Mouse (Mus musculus): Measurements from ENCODE around the gene Aspscr1.
A peak's percentile ranks its signal among the peaks of the same experiment; 100 is the strongest.

The Aspscr1 gene

DNA sequence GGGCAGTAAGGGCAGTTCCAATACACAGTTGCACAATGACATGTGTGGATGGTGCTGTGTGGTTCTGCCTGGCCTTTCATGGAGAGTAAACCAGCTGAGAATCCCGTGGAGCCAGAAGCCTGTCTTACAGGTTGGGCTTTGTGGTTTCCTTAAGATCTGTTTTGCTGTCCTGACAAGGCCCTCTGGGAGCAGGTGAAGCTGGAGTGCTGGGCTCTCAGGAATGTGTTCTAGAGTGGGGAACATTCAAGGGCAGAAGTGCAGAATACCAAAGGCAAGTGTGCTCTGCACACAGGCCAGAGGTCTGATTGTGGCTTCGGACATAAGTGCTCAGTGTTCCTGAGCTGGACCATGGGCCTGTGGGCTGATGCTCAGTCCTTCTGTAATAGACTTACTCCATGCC is 11.9 kb downstream of the Aspscr1 start:
- DNase-seq: no peak

GRCm38 (mm10) chr11:120686650-120687272 is 14.0 kb downstream of the Aspscr1 start:
- DNase-seq: no peak

DNA sequence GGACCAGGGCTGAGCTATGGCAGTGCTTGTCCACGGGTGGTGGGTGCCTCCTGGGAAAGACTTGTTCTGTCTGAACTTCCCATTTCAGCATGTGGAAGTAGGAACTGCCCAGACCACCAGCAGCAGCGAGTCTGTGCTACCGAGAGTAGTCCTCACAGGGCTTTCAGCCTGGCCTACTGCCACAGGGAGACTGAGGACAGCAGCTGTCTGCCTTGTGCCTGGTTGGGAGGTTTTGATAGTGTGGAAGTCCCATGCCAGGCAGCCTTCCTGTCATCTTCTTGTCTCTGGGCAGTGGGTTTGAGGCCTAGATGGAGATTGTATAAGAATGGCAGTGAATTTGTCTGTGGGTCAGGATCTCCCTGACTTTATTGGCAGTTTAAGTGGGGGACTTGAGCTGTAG is 16.6 kb downstream of the Aspscr1 start:
- no peak for DNase-seq

DNA sequence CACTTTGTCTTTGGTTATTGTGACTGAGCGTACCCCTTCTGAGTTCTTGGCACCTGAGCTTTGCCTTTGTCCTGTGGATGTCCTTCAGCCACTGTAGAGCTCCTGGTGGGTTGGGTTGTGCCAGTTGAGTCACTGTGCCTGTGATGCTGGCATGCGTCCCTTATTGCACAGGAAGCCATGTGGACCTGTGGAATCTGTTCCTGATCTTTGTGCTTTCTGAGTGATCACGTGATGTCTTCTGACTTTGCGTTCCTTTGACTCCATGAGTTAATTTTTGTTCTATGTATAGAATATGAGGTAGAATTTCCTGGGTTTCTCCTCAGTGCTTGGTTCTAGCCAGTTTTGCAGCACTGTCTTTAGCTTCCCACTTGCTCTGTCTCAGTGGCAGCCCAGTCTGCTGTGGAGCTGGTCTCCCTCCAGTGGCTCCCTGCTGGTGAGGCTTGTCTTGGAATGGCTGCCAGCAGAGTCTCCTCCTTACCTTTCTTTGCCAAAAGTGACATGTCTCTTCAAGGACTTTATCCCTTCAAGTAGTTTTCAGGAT is 19.8 kb downstream of the Aspscr1 start:
- DNase-seq: no peak

DNA sequence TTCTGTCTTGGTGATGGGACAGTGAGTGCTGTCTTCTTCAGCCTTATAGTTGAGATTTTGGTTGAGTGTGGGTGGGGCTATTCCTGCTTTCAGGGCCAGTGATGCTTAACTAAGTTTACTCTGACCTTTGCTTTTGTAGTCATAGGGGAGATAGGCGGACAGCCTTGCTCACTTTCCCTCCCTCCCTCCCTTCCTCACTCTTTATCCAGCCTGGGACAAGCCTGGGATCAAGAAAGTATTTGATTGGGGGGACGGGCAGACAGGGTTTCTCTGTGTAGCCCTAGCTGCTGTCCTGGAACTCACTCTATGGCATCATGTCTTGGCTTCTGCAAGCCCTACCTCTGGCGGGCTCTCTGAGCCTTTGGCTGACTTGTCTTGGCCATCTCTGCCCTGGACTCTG is 20.7 kb downstream of the Aspscr1 start:
- no peak for DNase-seq

DNA sequence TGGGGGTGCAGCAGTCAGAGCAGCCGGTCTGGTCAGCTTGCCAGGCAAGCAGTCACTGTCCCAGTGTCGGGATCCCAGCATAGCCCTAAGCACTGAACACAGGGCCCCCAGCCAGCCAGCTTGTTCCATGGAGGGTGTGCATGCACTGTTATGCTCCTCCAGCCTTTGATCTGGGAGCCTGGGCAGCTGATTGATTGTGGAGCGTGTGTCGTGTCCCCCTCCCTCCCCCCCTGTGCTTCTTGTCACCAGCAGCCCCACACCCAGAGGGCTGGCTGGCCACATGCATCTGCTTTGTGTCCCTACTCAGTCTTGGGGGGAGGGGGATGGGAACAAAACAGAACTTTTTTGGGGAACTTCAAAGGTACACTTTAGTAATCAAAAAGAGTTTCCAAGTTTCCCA is 22.4 kb downstream of the Aspscr1 start:
- no peak for DNase-seq

DNA sequence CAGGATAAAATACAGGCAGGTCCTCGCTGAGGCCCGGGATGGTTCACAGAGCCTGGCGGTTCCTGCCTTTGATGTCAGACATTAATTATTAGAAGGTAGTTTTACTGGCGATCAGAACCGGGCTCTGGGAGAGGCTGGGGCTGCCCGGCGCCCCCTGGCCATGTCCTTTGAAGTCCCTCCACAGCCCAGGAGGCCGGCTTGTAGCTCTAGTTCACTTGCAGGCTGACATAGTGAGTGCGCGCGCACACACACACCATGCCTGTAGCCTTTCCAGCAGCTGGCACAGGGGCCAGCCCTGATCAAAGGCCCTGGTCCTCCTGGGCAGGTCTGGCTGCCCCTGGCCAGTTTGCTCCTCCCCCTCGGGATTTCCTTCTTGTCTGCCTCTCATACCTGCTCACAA is 22.9 kb downstream of the Aspscr1 start:
- DNase-seq: peak; percentile 72

- no peak for DNase-seq
Measured at GRCm38 (mm10) chr11:120696568-120696967, 23.8 kb downstream of the Aspscr1 start.

DNA sequence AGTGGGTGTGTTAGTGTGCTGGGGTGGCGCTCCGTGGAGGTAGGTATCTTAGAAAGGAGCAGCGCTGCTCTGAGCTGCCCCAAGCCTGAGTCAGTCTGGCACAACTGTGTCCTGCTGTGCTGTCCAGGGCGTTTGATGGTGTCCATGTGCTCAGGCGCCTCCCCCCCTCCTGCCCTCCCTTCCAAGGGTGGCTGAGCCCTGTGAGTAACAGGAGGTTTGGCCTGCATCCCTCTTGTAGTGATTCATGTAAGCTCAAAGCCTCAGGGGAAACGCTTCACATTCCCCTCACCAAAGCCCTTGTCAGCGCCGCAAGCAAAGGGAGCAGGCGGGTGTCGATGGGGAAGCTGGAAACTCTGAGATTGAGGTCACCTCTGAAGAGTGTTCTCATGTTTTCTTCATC is 25.0 kb downstream of the Aspscr1 start:
- DNase-seq: peak; percentile 58

DNA sequence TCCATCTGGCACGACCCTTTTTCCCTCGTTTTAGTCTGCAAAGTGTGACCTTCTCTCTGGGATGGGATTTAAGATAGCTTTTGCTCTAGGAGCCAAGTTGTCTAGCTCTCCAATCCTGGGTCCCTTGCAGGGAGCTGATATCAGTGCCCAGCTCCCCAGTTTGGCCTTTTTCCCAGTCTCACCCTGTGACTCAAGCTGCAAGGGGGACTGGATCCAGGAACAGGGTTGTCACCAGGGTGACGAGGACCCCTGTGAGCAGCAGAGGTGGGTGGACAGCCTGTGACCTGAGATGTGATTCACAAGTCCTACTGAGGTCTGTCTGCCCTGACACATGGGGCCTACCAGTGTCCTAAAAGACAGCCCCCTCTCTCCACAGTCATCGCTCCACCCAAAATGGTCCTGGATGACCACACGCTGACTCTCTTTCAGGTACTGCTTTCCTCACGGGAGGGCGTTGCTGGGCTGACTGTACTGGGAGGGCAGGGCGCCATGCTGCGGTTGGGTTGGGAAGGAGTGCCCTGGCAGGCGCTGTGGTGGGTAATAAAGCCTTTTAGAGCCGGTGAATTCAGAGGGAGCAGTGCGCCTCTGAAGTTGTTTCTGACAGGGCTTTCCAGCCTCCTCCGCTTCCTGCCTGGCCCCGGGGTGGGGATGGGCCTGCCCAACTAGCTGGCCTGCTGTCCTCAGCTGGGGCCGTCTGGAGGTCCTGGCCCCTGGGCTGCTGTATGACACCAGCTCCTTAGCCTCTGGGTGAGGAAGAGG is 31.1 kb downstream of the Aspscr1 start:
- no peak for DNase-seq

DNA sequence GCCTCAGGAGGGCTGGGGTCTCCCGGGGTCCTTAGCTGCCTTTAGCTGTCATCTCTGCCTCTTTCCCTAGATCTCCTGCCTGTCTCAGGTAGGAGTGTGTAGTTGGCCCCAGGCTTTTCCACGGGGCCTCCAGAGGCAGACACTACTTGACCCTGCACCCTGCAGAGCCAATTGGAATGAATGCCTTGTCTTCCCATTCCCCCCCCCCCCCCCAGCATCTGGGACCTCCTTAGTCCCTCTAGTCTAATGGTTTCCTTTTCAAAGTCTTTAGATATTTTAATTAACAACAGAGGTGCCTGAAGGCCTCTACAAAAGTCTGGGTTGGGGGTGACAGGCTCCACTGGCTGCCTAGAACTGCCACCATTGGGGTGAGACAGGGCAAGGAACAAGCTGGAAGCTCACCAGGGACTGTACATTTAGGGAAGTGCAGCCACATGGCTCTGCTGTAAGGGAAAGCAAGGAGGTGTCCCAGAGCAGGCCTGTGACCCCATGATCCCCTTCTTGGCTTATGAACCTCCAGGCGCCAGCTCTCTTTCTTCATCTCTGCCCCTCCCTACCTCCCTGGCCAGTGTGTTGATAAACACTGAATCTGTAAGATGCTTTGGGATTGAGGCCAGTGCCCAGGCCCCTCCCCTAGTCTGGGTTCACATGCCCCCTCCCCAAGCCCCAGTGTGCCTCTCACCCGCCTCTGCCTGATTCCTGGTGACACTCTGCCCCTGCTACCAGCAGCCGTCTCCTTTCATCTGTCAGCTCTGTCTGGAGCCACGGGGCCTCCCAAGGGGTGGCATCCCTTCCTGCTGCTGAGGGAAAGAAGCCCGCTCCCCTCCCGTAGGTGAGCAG is 31.9 kb downstream of the Aspscr1 start:
- DNase-seq: peak; percentile 8

DNA sequence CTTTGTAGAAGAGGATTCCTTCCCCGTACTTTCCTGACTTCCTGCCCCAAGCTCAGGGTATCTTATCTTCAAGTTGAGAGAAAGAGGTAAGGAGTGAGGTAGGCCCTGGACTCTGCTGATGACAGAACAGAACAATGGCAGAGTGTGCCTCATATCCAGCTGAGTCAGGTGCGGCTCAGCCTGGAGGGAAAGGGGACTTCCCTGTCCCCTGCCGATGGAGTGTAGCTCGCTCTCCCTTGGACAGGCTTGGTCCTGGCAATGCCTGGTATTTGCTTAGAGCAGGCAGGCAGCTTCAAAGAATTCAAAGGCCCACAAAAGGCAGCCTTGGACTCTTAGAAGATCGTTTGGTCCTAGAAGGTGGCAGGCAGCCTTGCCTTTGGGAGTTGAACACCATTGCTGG is 33.3 kb downstream of the Aspscr1 start:
- no peak for DNase-seq

DNA sequence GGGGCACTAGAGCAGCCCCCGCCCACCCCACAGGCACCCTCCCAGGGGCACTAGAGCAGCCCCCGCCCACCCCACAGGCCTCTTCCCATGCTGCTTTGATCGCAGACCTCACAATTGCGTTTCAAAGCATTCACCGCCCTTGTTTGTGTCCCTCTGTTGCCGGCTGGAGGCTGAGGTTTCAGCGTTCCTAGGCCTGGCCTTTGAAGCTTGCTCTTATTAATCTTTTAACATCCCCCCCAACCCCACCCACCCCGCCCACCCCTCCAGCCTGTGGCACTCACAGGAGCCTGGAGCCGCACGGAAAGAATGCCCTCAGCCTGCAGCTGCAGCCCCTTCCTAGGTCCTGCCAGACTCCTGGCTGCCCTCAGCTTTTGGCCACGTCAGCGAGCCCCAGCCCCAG is 34.5 kb downstream of the Aspscr1 start:
- no peak for DNase-seq

GRCm38 (mm10) chr11:120707969-120708368 is 35.2 kb downstream of the Aspscr1 start:
- no peak for DNase-seq

DNA sequence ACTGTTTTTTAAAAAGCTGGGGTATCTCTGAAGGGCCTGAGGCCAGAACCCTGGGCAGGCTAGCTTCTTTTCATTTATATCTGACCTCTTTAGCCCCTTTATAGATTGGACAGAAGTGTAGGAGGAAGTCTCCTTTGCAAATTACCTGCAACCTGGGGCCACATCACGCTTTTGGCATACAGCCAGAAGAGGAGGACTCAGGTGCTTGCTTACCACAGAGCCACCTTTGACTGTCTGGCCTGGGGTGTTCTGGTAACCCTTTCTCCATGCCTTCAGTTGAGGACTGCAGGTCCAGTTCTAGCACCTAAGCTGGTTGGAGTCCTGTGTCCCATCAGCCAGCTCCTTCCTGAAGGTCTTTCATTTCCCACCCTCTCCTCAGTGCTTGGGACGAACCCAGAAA is 36.8 kb downstream of the Aspscr1 start:
- no peak for DNase-seq

- DNase-seq: no peak
Measured at GRCm38 (mm10) chr11:120710672-120711071, 37.9 kb downstream of the Aspscr1 start.

DNA sequence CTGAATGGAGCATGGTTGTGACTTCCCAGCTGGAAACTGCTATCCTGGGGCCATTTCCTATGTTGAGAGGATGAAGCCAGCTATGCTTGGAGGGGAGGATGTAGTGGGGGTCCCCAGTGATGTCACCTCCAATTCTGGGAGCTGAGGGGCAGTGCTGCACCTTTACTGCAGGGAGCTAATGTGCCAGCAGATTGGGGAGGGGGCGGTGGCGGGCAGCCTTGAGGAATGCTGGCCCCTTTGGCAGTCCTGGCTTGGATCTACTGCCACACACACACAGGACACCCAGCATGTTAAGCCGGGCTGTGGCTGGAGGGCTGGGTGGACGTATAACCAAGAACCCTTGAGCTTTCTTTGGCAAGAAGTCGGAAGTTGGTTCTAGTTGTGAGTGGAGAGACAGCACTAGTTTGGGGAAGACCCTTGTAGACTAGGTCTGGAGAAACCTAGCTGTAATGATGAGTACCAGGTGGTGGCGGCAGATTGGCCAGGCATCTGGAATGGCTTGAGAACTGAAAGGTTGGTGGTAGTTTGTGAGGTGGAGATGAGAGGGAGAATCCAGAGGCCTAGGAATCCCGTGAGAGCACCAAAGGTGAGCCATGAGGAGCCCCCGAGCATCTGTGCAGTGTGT is 39.3 kb downstream of the Aspscr1 start:
- DNase-seq: no peak

DNA sequence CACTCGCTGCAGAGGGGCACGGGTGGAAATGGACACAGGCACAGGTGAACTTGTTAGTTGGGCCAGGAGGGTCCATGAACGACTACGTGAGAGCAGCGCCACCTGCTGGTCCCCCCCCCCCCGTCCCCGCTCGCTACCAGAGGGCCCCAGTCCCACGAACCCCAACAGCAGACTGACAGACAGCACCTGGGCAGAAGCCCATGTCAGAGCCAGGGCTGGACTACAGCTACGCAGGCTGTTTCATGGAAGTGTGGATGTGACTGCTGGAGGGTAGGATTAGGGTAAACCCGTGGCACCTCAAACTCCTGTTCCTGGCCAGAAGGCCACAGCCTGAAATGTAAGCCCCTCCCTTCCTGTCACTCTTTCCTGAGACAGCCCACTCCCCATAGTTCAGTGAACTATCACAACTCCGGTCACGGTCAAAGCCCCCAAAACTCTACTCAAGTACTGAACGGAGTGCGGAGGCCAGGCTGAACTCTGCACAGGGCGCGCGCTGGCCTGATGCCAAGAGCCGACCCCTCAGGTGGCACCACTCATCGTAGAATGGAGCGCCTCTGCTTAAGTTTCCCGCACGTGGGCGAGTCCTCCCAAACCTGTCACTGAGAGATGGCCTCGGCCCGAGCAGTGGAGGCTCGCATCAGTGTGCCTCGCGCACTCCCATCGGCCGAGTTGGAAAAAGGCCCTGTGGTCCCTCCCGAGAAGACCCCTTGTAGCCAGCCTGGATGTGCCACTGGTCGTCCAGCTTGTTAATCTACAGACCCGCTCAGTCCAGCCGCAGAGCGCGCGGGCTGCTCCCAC is 40.2 kb downstream of the Aspscr1 start:
- DNase-seq: peak; percentile 77

- peak; percentile 97 for DNase-seq
Measured at GRCm38 (mm10) chr11:120713580-120714518, 41.1 kb downstream of the Aspscr1 start, which contains the start of the genes Cenpx and Lrrc45. Gene Cenpx, minus strand, starts transcription at chr11:120713738. Gene Lrrc45, plus strand, starts transcription at chr11:120713925.

DNA sequence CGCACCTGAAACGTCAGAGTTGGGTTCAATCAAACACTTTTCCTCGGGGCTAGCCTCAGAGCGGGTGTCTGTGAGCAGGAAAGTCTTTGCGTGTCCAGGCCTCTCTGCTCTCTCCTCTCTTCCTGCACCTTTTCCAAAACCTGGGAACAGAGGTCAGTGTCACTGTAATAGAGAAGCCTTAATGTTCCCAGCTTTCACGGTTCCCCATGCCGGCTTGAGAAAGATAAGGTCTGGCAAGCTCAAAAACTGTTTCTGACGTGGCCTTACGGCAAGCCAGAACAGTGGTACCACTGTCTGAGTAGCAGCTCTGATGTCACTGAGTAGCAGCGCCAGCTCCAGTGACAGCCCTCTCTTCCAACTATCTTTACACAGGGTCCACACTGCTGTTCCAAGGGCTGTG is 41.8 kb downstream of the Aspscr1 start:
- DNase-seq: no peak

DNA sequence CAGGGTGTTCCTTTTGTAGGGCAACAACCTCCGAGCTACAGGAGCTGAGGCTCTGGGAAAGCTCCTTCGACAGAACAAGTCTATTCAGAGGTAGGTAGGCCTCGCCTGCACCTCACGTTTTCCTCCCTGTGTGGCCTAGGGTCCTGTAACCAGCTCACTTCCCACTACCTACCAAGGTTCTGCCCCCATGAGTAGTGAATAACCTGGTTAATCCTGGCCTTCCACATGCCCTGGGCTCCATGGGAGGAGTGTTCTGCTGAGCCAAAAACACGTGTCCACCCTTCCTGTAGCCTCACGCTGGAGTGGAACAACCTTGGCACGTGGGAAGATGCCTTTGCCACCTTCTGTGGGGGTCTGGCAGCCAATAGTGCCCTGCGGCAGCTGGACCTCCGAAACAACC is 42.4 kb downstream of the Aspscr1 start:
- DNase-seq: no peak
